Mouse (Mus musculus) B cell, adult 2 months (primary cell): ENCODE measurements around the gene Alk.
A peak's percentile ranks its signal among the peaks of the same experiment; 100 is the strongest.

ENCODE experiments used
- DNase-seq, 2 experiments: peaks; one replicate each; pipeline ENCODE4 v3.0.0; 2022

Alk gene

GRCm38 (mm10) chr17:72017329-72017728, 587.1 kb downstream of the Alk start:
- DNase-seq: no peak

- DNase-seq: no peak
These were observed 589.2 kb downstream of the Alk start for GRCm38 (mm10) chr17:72015253-72015652.

DNA sequence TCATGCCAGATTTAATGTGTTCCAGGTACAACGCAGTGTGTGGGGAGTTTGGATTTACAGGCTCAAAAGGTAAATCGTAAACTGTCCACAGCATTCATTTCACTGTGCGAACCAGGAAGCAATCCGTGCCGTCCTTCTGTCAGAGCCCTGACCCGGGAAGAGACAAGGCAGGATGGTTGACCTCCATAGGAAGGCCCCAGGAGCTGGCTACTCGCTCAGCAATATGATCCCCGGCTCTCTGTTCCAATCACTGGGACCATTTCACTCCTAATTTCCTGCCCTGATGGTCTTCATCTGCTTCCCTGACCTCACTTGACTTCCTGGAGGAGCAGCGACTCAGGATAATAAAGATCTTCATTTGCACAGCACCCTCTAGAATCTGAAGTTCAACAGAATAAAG, 591.7 kb downstream of the Alk start:
- no peak for DNase-seq

DNA sequence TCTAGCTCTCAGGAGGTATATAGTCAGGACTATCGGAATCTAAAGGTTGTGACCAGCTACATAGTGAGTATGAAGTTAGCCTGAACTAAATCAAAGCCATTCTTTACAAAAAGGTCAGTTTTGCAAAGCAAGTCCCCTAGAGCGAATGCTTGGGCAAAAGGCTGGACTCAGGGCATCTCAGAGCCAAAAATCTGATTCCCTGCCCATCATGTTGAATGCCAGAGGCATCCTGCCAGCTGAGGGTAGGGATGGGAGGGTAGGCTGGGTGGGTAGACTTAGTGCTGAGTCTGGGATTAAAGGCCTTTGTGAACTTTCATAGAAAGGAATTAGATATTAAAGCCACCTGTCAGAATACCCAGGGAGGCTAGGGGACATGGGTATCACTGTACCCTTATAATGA, 594.6 kb downstream of the Alk start:
- no peak for DNase-seq

GRCm38 (mm10) chr17:72008389-72008788, 596.0 kb downstream of the Alk start:
- no peak for DNase-seq

GRCm38 (mm10) chr17:72005365-72005764, 599.1 kb downstream of the Alk start:
- no peak for DNase-seq

DNA sequence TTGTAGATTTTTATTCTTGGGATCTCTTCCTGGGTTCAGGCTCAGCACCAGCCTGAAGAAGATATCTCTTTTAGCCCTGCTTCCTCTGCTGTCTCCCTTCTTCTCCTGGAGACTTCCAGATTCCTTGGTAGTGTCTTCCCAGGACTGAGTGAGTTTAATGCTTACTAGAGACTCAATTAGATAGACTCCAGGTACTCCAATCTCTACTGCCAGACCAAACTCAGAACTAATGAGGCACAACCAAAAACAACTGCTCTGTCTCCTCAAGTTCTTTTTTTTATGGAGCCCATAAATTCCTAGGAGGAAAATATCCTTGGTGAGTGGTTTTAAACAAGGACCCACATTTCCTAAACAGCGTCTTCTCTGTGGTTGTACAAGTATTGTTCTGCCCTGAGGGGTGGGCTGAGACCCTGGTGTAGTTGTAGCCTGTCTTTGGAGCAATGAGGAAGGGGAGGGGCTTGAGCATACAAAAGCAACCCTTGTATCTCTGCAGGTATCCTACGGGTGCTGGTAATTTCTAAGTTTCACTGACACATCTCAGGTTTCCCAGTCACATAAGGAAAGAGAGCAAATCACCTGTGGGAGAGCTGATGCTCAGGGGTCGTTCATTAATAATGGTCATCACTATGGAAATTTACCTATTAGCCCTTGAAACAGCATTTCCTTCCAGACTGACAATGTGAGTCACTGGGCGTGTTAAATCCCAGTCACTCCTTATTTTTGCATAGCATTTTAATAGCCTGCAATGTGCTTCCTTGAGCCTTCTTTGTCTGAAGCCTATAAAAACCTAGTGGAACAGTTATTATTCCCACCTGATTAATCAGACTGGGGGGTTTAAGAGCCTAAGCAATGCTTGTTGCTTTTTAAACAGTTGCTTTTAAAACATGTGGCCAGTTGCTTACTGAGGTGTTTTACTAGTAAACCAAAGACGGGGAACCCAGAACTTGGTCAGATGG, 604.6 kb downstream of the Alk start:
- no peak for DNase-seq

GRCm38 (mm10) chr17:71997680-71998079, 606.7 kb downstream of the Alk start:
- no peak for DNase-seq

DNA sequence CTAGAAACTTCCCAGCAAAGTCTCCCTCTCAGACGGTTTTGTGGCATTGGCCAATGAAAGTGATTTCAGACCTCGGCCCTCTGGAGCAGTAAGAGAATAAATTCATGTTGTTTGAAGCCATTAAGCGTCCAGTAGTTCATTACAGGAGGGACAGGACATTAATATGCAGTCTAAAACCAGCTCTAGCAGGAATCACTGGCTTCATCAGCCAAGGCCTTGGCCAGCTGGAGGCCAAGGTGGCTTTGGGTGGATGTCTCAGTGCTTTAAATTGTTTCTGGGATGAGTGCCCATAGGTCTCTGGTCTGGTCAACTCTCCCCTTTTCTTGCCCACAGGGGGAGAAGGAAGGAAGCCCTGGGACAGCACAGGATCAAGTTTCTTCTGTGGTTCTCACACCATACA, 608.9 kb downstream of the Alk start:
- DNase-seq: no peak

DNA sequence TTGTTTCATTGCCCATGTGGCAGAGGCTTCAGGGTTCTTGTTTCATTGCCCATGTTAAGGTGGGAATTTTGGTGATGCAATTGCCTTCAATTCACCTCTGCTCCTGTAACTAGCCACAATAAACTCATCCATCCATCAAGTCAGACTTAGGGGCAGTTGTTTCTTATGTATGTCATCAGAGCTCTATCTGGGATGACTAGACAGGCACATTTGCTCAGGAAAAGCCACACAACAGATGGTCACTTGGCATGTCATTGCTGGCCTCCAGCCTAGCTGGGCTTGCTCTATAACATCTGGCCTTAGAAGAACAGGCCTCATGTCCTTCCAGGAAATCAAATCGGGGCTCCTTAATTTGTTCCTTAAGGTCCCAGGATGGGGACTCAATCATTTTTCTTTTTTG, 610.3 kb downstream of the Alk start:
- DNase-seq: no peak

DNA sequence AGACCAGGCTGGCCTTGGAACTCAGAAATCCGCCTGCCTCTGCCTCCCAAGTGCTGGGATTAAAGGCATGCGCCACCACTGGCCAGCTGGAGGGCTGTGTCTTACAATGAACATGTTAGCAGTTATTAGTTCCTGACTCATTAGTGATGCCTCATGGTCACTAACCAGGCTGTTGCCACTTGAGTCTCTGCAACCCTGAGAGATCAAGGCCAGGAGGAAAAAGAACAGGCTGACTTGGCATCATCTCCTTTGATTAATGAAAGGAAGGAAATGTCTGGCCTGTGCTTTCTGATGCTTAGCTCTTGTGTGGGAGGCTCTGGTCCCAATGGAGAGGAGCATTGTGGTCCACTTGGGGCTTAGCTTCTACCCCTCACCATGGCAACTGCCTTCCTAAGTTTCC, 611.4 kb downstream of the Alk start:
- no peak for DNase-seq

DNA sequence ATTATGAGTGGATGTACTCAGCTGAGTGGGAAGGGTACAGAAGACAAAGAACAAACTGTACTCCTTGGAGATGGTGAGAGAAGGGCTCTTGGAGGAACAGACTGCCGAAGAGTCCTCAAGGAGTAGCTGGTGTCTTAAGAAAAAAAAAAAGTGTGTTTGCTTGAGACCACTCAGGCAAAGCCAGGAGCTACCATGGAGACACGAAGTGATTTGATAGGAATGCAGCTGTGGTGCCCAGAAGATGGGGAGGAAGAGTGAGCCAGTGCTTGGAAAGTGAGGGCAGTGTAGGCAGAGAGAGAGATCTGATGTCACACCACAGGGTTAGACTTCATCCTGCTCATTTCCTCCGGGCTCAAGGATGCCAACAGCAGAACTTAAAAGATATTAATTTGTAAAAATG, 613.2 kb downstream of the Alk start:
- DNase-seq: no peak

- no peak for DNase-seq
These were observed 614.2 kb downstream of the Alk start for GRCm38 (mm10) chr17:71990176-71990720.

DNA sequence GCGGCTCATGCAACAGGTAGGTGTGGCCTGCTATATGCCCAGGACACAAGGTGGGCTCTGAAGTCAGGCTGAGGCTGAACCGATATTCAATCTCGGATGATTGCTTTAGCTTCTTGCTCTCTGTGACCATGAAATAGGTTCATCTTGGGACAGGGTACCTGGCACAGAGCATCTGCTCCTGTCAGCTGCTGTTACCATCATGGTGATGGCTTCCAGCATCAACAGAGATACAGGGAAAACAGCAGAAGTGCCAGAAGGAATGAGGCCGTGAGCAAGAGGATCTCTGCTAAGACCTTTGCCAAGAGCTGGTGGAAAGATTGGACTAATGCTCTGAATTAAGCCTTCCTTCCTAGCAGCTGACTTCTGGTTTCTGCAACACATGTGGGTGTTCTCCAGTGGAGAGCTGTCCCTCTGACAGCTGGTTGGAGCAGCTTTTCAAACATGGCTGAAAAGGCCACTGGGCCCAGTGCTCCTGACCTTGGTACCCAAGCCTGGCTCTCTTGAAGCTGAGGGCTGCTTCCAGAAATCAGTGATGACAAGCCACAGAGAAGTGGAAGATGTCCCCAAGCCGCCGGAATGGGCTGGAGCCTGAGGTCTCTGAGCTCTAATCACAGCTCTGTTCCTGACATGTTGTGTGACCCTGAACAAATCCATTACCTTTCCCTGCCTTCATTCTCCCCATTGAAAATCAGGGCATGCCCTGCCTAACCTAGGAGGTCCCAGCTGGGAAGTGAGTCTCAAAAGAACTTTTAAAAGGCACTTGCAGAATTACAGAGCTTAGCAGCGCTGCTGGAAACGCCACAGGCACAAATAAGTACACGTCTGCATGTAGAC, 615.5 kb downstream of the Alk start:
- DNase-seq: no peak

DNA sequence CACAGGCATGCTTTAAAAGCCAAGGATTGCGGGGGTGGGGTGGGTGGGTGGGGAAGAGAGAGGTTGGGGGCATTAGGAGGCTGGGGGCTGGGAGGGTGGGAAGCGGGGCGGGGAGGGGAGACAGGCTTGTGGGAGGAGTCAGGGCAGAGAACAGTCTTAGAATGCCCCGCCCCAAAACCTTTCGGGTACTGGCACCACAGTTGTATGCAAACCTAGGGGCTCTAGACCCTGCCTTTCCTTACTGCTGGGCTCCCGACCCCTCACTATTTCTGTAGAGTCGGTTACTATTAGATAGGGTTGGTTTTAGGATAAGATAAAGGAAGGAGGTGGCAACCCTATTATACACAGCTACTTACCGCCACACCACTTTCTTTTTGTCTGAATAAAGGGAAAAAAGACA, 617.4 kb downstream of the Alk start:
- DNase-seq: no peak

DNA sequence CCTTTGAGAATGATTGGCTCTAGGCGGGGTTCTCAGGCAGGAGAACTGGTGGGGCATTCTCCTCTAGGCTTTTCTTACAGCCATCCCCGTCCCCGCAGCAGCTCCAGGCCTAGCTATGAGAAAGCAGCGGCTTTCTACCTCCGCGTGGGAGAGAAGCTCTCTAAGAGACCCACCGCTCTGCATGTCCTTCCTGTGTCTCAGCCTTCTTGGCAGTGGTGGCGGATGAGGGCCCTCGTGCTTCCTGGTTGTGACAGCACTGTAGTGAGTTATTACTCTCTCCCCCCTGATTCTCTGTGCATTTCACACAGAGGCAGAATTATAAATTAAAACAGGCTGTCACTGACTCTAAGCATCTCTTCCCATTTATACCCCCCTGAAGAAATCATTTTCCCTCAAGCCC, 618.0 kb downstream of the Alk start:
- peak in 1 of 2 experiments; percentile 9 for DNase-seq

DNA sequence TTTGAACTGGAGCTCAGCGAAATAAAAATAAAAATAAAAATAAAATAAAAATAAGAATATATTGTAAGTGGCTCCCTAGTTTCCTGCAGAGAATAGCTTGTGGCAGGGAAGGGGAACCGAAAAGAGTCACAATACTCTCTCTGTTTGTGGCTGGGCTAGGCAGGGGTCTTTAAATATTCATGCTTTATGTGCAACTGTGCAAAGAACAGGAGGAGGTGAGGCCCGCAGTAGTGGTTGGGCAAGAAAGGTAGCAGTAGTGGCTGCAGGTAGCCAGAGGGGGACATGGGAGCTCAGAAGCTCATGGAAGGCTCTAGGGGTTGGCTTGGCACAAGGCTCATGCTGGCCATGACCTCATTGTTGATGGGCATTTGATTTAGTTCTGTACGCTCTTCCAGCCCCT, 623.2 kb downstream of the Alk start:
- no peak for DNase-seq

GRCm38 (mm10) chr17:71980518-71981145, 623.8 kb downstream of the Alk start:
- DNase-seq: no peak

DNA sequence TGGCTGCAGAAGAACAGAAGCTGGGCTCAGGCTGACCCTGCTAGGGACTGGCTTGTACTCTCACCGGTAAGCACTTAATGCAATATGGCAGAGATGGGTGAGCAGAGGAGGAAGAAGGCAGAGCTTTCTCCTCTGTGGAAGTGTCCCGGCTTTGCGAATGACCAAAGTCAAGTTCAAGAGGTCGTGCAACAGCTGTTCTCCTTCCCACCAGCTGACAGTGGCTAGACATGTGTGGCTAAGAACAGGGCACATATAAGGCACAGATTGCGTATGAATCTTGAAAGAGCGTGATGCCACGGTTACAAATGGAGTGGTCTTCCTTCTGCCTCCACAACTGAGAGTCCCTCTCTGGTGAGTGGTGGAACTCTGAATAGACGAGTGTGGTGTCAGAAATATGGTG, 625.3 kb downstream of the Alk start:
- no peak for DNase-seq

GRCm38 (mm10) chr17:71976661-71977060, 627.8 kb downstream of the Alk start:
- DNase-seq: no peak

DNA sequence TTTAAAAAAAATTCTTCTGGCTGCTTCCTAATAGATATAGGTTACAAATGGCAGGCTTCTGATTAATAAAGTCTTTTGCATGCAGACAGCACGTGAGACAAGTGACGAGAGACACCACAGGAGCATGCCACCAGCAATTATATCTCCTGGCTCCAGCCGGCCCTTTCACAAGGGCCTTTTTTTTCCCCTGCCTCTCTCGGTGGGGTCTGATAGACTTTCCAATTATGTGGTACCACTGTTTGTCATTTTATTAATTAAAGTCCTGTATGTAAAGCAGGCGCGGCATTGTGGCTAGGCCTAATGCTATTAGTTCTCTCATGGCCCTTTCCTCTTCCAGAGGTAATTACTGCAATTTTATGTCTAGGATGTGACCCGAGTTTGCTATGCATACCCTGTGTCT, 630.7 kb downstream of the Alk start:
- DNase-seq: no peak

GRCm38 (mm10) chr17:71967356-71967755, 637.1 kb downstream of the Alk start:
- DNase-seq: no peak
